Mouse (Mus musculus): ENCODE measurements around the gene Gm21969. TPM values are rescaled to one million over a fixed set of nuclear protein-coding genes. Genes with fewer than 3 reads are reported as not detected.

Gm21969 gene
- polyA plus RNA-seq, 1 experiment from 2014 or later = not detected

- H3K27ac ChIP-seq (ENCODE audit: low read depth) = peak overlapping the region; percentile 22; the same call in 1 of the 2 replicates
- 82% methylated on average over 6 of the region's 6 CpGs for WGBS
Measured at GRCm38 (mm10) chr4:139582346-139582745, 20.6 kb upstream of the Gm21969 start.

DNA sequence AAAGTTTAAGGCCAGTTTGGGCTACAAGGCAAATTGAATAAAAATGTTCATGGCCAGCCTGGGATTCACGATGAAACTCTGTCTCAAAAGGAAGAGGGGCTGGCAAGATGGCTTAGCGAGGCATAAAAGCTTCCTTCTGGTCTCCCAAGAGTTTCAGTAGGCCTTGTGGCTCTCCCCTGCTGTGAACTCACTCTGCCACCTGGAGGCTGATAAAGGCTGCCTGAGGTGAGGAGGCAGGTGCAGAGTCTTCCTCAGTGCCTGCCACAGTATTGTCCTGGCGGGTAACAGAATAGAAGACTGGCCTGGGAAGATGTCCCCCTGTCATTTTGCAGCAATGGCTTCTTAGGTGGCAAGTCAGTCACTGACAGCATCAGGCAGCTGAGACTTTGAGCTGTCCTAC lies 20.1 kb upstream of the Gm21969 start:
- Histone ChIP-seq H3K4me1 (replicated peaks; ENCODE audit: control insufficient read depth, insufficient read depth, low read length) (peaks cover 59% of the 10 kb centered on the region), H3K9me3 (ENCODE audit: control insufficient read depth, low read length) (no peaks in the 10 kb centered on the region), H3K4me3 (ENCODE audit: low read depth, low read length) (no peak overlapping the region), H3K27me3 (replicated peaks; ENCODE audit: control insufficient read depth, insufficient read depth, low read length) (no peaks in the 10 kb centered on the region), H3K4me2 (ENCODE audit: low read length) (no peak overlapping the region), H3K36me3 (ENCODE audit: control insufficient read depth, insufficient read depth, low read length) (no peaks in the 10 kb centered on the region), H3K27ac (ENCODE audit: low read depth) (no peak overlapping the region; the same call in 1 of the 2 replicates), H3K9ac (ENCODE audit: low read length) (no peak overlapping the region)
- ATAC-seq (replicated peaks; ENCODE audit: low FRiP score, low TSS enrichment, low read depth) (no peak), DNase-seq (ENCODE audit: low spot score) (no peak)
- WGBS = 67% methylated on average over 3 of the region's 3 CpGs

More at GRCm38 (mm10) chr4:139582346-139582745, 20.6 kb upstream of the Gm21969 start:
- Histone ChIP-seq H3K9ac (ENCODE audit: low read length) (no peak overlapping the region), H3K9me3 (ENCODE audit: control insufficient read depth, low read length) (no peaks in the 10 kb centered on the region), H3K4me1 (replicated peaks; ENCODE audit: control insufficient read depth, insufficient read depth, low read length) (peaks cover 60% of the 10 kb centered on the region), H3K36me3 (ENCODE audit: control insufficient read depth, insufficient read depth, low read length) (no peaks in the 10 kb centered on the region), H3K4me2 (ENCODE audit: low read length) (no peak overlapping the region), H3K4me3 (ENCODE audit: low read depth, low read length) (no peak overlapping the region), H3K27me3 (replicated peaks; ENCODE audit: control insufficient read depth, insufficient read depth, low read length) (no peaks in the 10 kb centered on the region)
- DNase-seq (ENCODE audit: low spot score) (no peak), ATAC-seq (replicated peaks; ENCODE audit: low FRiP score, low TSS enrichment, low read depth) (no peak)

DNA sequence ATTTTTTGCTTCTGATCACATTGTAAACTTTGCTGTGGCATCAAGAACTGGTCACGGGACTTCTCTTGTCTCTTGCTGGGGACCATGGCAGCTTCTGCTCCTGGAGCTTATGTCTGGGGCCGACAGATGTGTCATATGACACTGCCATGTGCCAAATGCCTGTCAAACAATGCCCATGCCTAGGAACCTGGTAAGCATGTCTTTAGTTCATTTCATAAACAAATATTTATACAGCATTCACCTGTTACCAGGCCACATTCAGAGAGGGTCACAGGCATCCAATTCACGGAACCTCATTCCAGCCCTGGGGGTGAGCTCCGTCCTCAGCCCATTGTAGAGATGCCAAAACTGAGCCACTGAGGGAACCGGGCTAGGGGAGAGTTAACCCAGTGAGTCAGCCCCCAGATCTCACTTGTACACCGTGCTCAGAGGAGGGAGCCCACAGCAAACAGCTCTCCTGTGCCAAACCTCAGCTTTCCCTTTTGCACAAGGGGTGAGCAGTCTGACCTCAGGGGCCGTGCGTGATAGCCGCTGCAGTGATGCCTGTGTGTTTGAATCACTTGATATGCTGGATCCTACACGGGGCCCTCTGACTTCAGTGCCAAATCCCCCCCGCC lies 19.2 kb upstream of the Gm21969 start:
- Histone ChIP-seq H3K4me2 (ENCODE audit: low read length) (no peak overlapping the region), H3K27me3 (replicated peaks; ENCODE audit: control insufficient read depth, insufficient read depth, low read length) (no peaks in the 10 kb centered on the region), H3K4me1 (replicated peaks; ENCODE audit: control insufficient read depth, insufficient read depth, low read length) (peaks cover 57% of the 10 kb centered on the region), H3K4me3 (ENCODE audit: low read depth, low read length) (no peak overlapping the region), H3K9me3 (ENCODE audit: control insufficient read depth, low read length) (no peaks in the 10 kb centered on the region), H3K27ac (ENCODE audit: low read depth) (no peak overlapping the region), H3K9ac (ENCODE audit: low read length) (no peak overlapping the region), H3K36me3 (ENCODE audit: control insufficient read depth, insufficient read depth, low read length) (no peaks in the 10 kb centered on the region)
- no peak for ATAC-seq (replicated peaks; ENCODE audit: low FRiP score, low TSS enrichment, low read depth)
- DNase-seq (ENCODE audit: low spot score) = no peak
- 82% methylated on average over 11 of the region's 11 CpGs for WGBS

- Histone ChIP-seq H3K4me1 (replicated peaks; ENCODE audit: control insufficient read depth, insufficient read depth, low read length) (peaks cover 48% of the 10 kb centered on the region), H3K36me3 (ENCODE audit: control insufficient read depth, insufficient read depth, low read length) (no peaks in the 10 kb centered on the region), H3K27me3 (replicated peaks; ENCODE audit: control insufficient read depth, insufficient read depth, low read length) (no peaks in the 10 kb centered on the region), H3K9me3 (ENCODE audit: control insufficient read depth, low read length) (no peaks in the 10 kb centered on the region), H3K4me3 (ENCODE audit: low read depth, low read length) (no peak overlapping the region), H3K27ac (ENCODE audit: low read depth) (0 out of 2 replicates have a peak overlapping the region, but pooled peaks have one; percentile 27), H3K4me2 (ENCODE audit: low read length) (no peak overlapping the region), H3K9ac (ENCODE audit: low read length) (no peak overlapping the region)
- ATAC-seq (replicated peaks; ENCODE audit: low FRiP score, low TSS enrichment, low read depth) = no peak
- DNase-seq (ENCODE audit: low spot score) = no peak
- WGBS = 72% methylated on average over 11 of the region's 11 CpGs
Measured at GRCm38 (mm10) chr4:139584704-139585103, 18.3 kb upstream of the Gm21969 start.

- no peak for ATAC-seq (replicated peaks; ENCODE audit: low FRiP score, low TSS enrichment, low read depth)
- peaks cover 45% of the 10 kb centered on the region for H3K4me1 ChIP-seq (replicated peaks; ENCODE audit: control insufficient read depth, insufficient read depth, low read length)
Measured at GRCm38 (mm10) chr4:139585713-139586112, 17.3 kb upstream of the Gm21969 start.

DNA sequence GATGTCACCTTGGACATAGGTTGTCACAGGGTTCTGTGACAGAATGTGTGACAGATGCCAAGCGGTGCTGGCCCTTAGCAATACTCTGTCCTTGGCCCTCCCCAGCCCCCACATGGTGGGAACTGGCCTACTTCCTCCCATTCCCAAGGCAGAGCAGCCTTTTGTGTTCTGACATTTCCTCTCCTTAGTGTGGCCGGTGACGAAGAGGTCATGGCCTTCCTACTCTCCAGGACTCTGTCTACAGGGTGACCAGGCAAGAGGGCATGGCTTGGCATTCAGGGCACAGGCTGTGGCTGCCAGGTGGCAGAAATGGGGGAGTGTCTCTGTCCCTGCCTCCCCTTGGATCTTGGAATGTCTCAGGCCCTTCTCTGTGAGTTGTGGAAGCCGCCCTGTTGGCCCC lies 15.6 kb upstream of the Gm21969 start:
- no peaks in the 10 kb centered on the region for H3K36me3 ChIP-seq (ENCODE audit: control insufficient read depth, insufficient read depth, low read length)
- H3K27me3 ChIP-seq (replicated peaks; ENCODE audit: control insufficient read depth, insufficient read depth, low read length) = no peaks in the 10 kb centered on the region
- no peak overlapping the region for H3K4me3 ChIP-seq (ENCODE audit: low read depth, low read length)
- ATAC-seq (replicated peaks; ENCODE audit: low FRiP score, low TSS enrichment, low read depth) (no peak), DNase-seq (ENCODE audit: low spot score) (no peak)
- H3K9ac ChIP-seq (ENCODE audit: low read length) = no peak overlapping the region
- no peak overlapping the region for H3K27ac ChIP-seq (ENCODE audit: low read depth)
- H3K9me3 ChIP-seq (ENCODE audit: control insufficient read depth, low read length) = no peaks in the 10 kb centered on the region
- H3K4me1 ChIP-seq (replicated peaks; ENCODE audit: control insufficient read depth, insufficient read depth, low read length) = peaks cover 28% of the 10 kb centered on the region
- no peak overlapping the region for H3K4me2 ChIP-seq (ENCODE audit: low read length)
- 71% methylated on average over 4 of the region's 4 CpGs for WGBS

More at GRCm38 (mm10) chr4:139585713-139586112, 17.3 kb upstream of the Gm21969 start:
- H3K36me3 ChIP-seq (ENCODE audit: control insufficient read depth, insufficient read depth, low read length) = no peaks in the 10 kb centered on the region
- DNase-seq (ENCODE audit: low spot score) = no peak
- H3K27me3 ChIP-seq (replicated peaks; ENCODE audit: control insufficient read depth, insufficient read depth, low read length) = no peaks in the 10 kb centered on the region
- no peak overlapping the region for H3K9ac ChIP-seq (ENCODE audit: low read length)
- no peak overlapping the region for H3K4me2 ChIP-seq (ENCODE audit: low read length)
- 54% methylated on average over 7 of the region's 7 CpGs for WGBS
- no peak overlapping the region for H3K4me3 ChIP-seq (ENCODE audit: low read depth, low read length)
- no peaks in the 10 kb centered on the region for H3K9me3 ChIP-seq (ENCODE audit: control insufficient read depth, low read length)
- H3K27ac ChIP-seq (ENCODE audit: low read depth) = no peak overlapping the region

DNA sequence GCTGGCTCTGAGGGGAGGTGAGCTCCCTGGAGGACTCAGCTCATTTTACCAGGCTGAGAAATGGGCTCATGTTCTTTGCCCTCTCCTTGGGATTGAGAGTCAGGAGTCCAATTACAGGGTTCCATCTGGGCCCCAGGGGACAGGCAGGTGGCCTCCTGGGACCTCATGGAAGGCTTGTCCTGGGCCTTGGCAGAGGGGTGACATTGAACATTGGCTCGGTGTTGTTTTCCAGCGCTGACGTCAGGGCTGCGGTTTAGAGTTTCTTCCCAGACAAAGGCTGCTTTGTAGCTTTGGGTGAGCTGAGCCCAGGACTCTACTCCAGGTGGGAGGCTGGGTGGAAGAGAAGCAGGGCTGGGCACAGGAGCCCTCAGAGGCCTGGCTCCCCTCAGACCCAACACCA lies 15.2 kb upstream of the Gm21969 start:
- Histone ChIP-seq H3K27ac (ENCODE audit: low read depth) (no peak overlapping the region), H3K4me2 (ENCODE audit: low read length) (no peak overlapping the region), H3K9me3 (ENCODE audit: control insufficient read depth, low read length) (no peaks in the 10 kb centered on the region), H3K4me3 (ENCODE audit: low read depth, low read length) (no peak overlapping the region), H3K27me3 (replicated peaks; ENCODE audit: control insufficient read depth, insufficient read depth, low read length) (no peaks in the 10 kb centered on the region), H3K9ac (ENCODE audit: low read length) (no peak overlapping the region), H3K4me1 (replicated peaks; ENCODE audit: control insufficient read depth, insufficient read depth, low read length) (peaks cover 25% of the 10 kb centered on the region), H3K36me3 (ENCODE audit: control insufficient read depth, insufficient read depth, low read length) (no peaks in the 10 kb centered on the region)
- no peak for DNase-seq (ENCODE audit: low spot score)
- WGBS = 84% methylated on average over 4 of the region's 4 CpGs
- no peak for ATAC-seq (replicated peaks; ENCODE audit: low FRiP score, low TSS enrichment, low read depth)

DNA sequence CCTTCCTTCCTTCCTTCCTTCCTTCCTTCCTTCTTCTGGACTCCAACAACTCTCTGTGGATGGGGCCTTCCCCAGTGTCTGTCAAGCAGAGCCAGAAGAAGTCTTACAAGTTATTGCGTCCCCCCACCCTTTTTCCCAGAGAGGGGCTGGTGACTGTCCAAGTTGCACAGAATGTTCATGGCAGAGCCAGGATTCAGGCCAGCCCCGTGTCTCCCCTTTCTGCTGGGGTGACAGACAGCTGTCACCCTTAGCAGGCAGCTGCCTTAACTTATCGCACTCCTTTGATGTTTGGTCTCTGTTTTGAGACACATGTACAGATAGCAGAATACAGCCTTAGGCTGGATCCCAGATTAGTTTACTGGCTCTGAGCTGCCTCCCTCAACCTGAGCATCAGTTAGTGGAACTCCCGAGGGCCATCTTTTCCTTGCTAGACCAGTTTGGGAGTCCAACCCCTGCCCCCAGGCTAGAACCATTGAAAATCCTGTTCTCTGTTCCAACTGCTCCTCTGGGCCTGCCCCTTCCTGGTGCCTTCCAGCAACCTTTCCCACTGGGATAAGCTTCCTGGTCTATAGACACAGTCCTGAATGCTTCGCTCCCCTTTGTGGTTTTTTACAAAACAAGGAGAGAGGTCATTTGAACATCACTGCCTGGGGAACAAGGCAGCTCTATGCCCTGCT lies 13.5 kb upstream of the Gm21969 start:
- no peak for ATAC-seq (replicated peaks; ENCODE audit: low FRiP score, low TSS enrichment, low read depth)
- Histone ChIP-seq H3K36me3 (ENCODE audit: control insufficient read depth, insufficient read depth, low read length) (no peaks in the 10 kb centered on the region), H3K4me1 (replicated peaks; ENCODE audit: control insufficient read depth, insufficient read depth, low read length) (peaks cover 23% of the 10 kb centered on the region), H3K9me3 (ENCODE audit: control insufficient read depth, low read length) (no peaks in the 10 kb centered on the region), H3K4me2 (ENCODE audit: low read length) (no peak overlapping the region), H3K4me3 (ENCODE audit: low read depth, low read length) (no peak overlapping the region), H3K9ac (ENCODE audit: low read length) (no peak overlapping the region), H3K27me3 (replicated peaks; ENCODE audit: control insufficient read depth, insufficient read depth, low read length) (no peaks in the 10 kb centered on the region), H3K27ac (ENCODE audit: low read depth) (no peak overlapping the region)
- DNase-seq (ENCODE audit: low spot score) = no peak
- 73% methylated on average over 5 of the region's 5 CpGs for WGBS

DNA sequence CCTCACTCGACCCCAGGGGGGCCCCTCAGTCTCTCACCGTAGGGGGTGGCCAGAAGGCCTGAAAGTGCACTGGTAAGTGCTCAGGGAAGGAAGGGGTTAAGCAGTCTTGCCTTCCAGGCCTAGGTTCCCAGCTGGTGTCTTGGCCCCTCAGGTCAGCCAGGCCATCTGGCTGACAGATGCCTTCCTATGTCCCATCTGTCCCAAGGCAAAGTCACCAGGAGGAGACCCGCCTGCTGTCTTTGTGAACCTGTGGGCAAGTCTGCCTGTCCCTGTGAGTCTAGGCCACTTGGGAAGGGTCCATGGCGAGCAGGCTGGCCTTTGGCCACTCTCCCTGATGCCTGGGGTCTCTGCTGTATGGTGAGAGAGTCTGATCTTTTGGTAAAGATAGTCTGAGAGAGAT lies 12.5 kb upstream of the Gm21969 start:
- H3K4me2 ChIP-seq (ENCODE audit: low read length) = no peak overlapping the region
- no peak overlapping the region for H3K27ac ChIP-seq (ENCODE audit: low read depth)
- WGBS = 46% methylated on average over 4 of the region's 4 CpGs
- no peak for ATAC-seq (replicated peaks; ENCODE audit: low FRiP score, low TSS enrichment, low read depth)
- H3K9me3 ChIP-seq (ENCODE audit: control insufficient read depth, low read length) = no peaks in the 10 kb centered on the region
- H3K4me1 ChIP-seq (replicated peaks; ENCODE audit: control insufficient read depth, insufficient read depth, low read length) = peaks cover 21% of the 10 kb centered on the region
- no peak overlapping the region for H3K4me3 ChIP-seq (ENCODE audit: low read depth, low read length)
- no peak for DNase-seq (ENCODE audit: low spot score)
- H3K36me3 ChIP-seq (ENCODE audit: control insufficient read depth, insufficient read depth, low read length) = no peaks in the 10 kb centered on the region
- H3K9ac ChIP-seq (ENCODE audit: low read length) = no peak overlapping the region
- H3K27me3 ChIP-seq (replicated peaks; ENCODE audit: control insufficient read depth, insufficient read depth, low read length) = no peaks in the 10 kb centered on the region
